23 mouse cellular contexts compared by ENCODE assay signal in genomic region chr13:45603636-45604035, GRCm38 (mm10).
"Had no signal": no experiment of that assay in that cellular context is flagged by ENCODE, and none has a peak within 500 bp of the region (broad histone marks: within the 10 kb centered on the region; RNA-seq: fewer than 3 reads in every experiment).

No protein-coding gene starts in this region.

- ATAC-seq: forebrain, postnatal 0 days; hindbrain, embryonic 16.5 days; inflammation-experienced regulatory T-cells, adult 6 months; intestine, embryonic 15.5 days; intestine, postnatal 0 days; liver, embryonic 12.5 days had no signal

- DNase-seq: forebrain, postnatal 0 days; gastrocnemius, postnatal 10 days; gastrocnemius, postnatal 25 days; heart, adult 18-20 months; heart, postnatal 10 days; heart, postnatal 4 days; layer of hippocampus, adult 9-11 months; layer of hippocampus, postnatal 36 days; left cerebral cortex, postnatal 4 days; lung, adult 18-20 months had no signal

- H3K27ac ChIP-seq: heart, embryonic 10.5 days; hindbrain, embryonic 10.5 days; hindbrain, embryonic 12.5 days; hindbrain, embryonic 14.5 days; intestine, embryonic 15.5 days; limb, embryonic 13.5 days; limb, embryonic 15.5 days; liver, embryonic 12.5 days; liver, embryonic 14.5 days had no signal

- H3K36me3 ChIP-seq: heart, embryonic 10.5 days; hindbrain, embryonic 10.5 days; hindbrain, embryonic 12.5 days; intestine, embryonic 15.5 days; limb, embryonic 13.5 days; limb, embryonic 15.5 days; liver, embryonic 12.5 days had no signal

- H3K9ac ChIP-seq: forebrain, postnatal 0 days; heart, embryonic 12.5 days; hindbrain, embryonic 12.5 days; hindbrain, embryonic 14.5 days; intestine, embryonic 15.5 days; limb, embryonic 13.5 days; limb, embryonic 15.5 days; liver, embryonic 12.5 days; liver, embryonic 14.5 days had no signal

- H3K4me1 ChIP-seq: heart, embryonic 10.5 days; heart, embryonic 12.5 days; hindbrain, embryonic 10.5 days; intestine, embryonic 15.5 days; limb, embryonic 13.5 days; limb, embryonic 15.5 days; liver, embryonic 12.5 days had no signal

- H3K27me3 ChIP-seq: heart, embryonic 12.5 days; hindbrain, embryonic 12.5 days; intestine, embryonic 15.5 days; limb, embryonic 13.5 days; limb, embryonic 15.5 days; liver, embryonic 12.5 days had no signal

- H3K4me3 ChIP-seq: heart, embryonic 10.5 days; heart, embryonic 12.5 days; hindbrain, embryonic 10.5 days; hindbrain, embryonic 12.5 days; intestine, embryonic 15.5 days; limb, embryonic 13.5 days; limb, embryonic 15.5 days; liver, embryonic 12.5 days had no signal

- H3K9me3 ChIP-seq: heart, embryonic 10.5 days; hindbrain, embryonic 12.5 days; intestine, embryonic 15.5 days; limb, embryonic 13.5 days; limb, embryonic 15.5 days had no signal

- H3K4me2 ChIP-seq: heart, embryonic 12.5 days; hindbrain, embryonic 12.5 days; hindbrain, embryonic 14.5 days; intestine, embryonic 15.5 days; limb, embryonic 13.5 days; limb, embryonic 15.5 days; liver, embryonic 12.5 days had no signal
